Mouse (Mus musculus) brain, embryonic 14.5 days (tissue): ENCODE measurements around the gene Zp1. TPM values are rescaled to one million over a fixed set of nuclear protein-coding genes. Genes with fewer than 3 reads are reported as not detected.
A peak's percentile ranks its signal among the peaks of the same experiment; 100 is the strongest.

Experiments
- DNase-seq: peaks from one replicate; pipeline ENCODE4 v3.0.0-alpha.2; 2011; ENCODE audit warnings: low read depth
- CTCF ChIP-seq: fragments of 200-500 bp; IDR thresholded peaks from 2 replicates; pipeline ENCODE4 v1.5.1; 2012; ENCODE audit warnings: inconsistent platforms, mild to moderate bottlenecking, moderate library complexity, borderline replicate concordance; ENCODE audit not compliant: insufficient read depth, insufficient read length; ENCODE audit errors: extremely low read depth
- POLR2A ChIP-seq: fragments of 200-500 bp; IDR thresholded peaks from 2 replicates; pipeline ENCODE4 v1.6.1; 2012; ENCODE audit warnings: mild to moderate bottlenecking, inconsistent platforms, borderline replicate concordance; ENCODE audit not compliant: poor library complexity, insufficient read depth, insufficient read length, severe bottlenecking; ENCODE audit errors: extremely low read depth
- polyA plus RNA-seq: library from polyadenylated mRNA; depleted of rRNA; stranded (reverse); fragments of >200 nt; gene quantifications from 2 replicates; pipeline ENCODE4 v1.2.3, GENCODE M21; 2012; rRNA removed

Gene Zp1
- polyA plus RNA-seq, 1 experiment = 0.16 TPM

DNA sequence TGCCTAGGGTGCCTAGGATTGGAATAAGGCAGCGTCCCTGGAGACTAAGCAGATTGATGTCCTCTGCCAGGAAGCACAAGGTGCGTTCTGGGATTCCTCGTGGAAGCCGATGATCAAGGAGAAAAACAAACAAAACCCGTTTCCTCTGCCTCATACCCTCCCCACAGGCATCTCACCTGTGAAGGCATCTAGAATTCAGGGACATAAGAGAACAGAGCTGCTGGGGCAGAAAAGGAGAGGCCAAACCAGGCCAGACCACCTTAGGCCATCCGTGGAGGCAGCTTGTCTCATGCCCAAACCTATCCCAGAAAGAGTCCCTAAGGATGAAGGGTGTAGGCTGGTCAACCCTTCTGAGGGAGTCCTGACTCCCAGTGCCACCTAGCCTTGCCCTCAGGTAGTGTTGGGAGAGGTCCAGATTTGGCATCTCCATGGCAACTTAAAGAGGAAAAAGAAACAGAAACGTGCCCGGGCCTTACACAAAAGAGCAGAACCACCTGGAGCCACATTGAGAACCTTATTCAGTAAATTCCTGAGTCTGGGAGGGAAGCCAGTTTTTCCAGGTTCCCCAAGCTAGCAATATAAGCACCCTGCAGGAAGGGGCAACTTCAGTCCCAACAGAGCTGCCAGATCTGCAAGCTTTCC, 50.4 kb downstream of the Zp1 start, which contains the start of gene Tmem132a:
TSS of gene Tmem132a (minus strand) at position 55 of the 642 bp plus-strand sequence.
- TF ChIP-seq POLR2A (no peak), CTCF (no peak)
- DNase-seq = peak; percentile 57

GRCm38 (mm10) chr19:10869241-10869885, 51.1 kb downstream of the Zp1 start:
- TF ChIP-seq CTCF (no peak), POLR2A (peak; percentile 98)
- DNase-seq = peak; percentile 95

- peak; percentile 50 for DNase-seq
- no peak for TF ChIP-seq CTCF
- no peak for TF ChIP-seq POLR2A
Measured at GRCm38 (mm10) chr19:10868623-10869141, 51.8 kb downstream of the Zp1 start.

- TF ChIP-seq CTCF = no peak
- no peak for TF ChIP-seq POLR2A
- DNase-seq = peak; percentile 19
Measured at GRCm38 (mm10) chr19:10867946-10868622, 52.3 kb downstream of the Zp1 start.

DNA sequence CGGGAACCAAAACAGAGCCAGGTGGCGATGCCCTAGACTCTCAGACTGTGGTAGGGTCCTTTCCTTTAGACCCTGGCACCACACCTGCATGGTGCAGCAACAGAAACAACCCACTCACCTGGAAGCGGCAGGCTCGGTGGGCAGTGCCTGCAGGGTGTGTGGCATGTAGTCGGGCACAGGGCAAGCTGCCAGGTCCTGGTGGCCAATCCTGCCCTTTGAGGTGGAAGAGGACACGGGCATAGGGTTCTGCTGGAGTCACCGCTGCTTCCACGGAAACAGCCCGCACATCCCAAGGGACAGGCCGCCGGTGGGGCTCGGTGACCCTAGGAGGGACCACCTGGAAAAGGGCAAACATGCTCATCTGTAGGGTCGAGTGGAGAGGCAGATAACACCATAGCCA, 54.1 kb downstream of the Zp1 start:
- TF ChIP-seq CTCF = no peak
- no peak for TF ChIP-seq POLR2A
- DNase-seq = no peak

Other genes with a start within 250 kb of the Zp1 start
- 0.07 TPM in 1 of 2 replicates, not detected in the other for gene Pga5, start 242.6 kb downstream of the Zp1 start, polyA plus RNA-seq
- gene Vps37c, start 231.9 kb downstream of the Zp1 start, polyA plus RNA-seq = 28.5 and 29.0 TPM in 2 replicates
- 0.16 and 0.20 TPM in 2 replicates for gene Cd5, start 181.6 kb downstream of the Zp1 start, polyA plus RNA-seq
- not detected in 2 replicates for gene Cd6, start 90.6 kb downstream of the Zp1 start, polyA plus RNA-seq
- 0.61 and 1.0 TPM in 2 replicates for gene Slc15a3, start 80.9 kb downstream of the Zp1 start, polyA plus RNA-seq
- 292 and 301 TPM in 2 replicates for gene Tmem132a, start 50.7 kb downstream of the Zp1 start, polyA plus RNA-seq
- 41.9 and 47.1 TPM in 2 replicates for gene Tmem109, start 38.6 kb downstream of the Zp1 start, polyA plus RNA-seq
- gene Prpf19, start 25.4 kb downstream of the Zp1 start, polyA plus RNA-seq = 341 and 452 TPM in 2 replicates
- 0.30 and 0.44 TPM in 2 replicates for gene Ptgdr2, start 16.5 kb upstream of the Zp1 start, polyA plus RNA-seq
- 6.2 and 6.3 TPM in 2 replicates for gene Ccdc86, start 28.6 kb upstream of the Zp1 start, polyA plus RNA-seq
- gene Ms4a10, start 54.0 kb upstream of the Zp1 start, polyA plus RNA-seq = not detected in 2 replicates
- gene Ms4a15, start 72.6 kb upstream of the Zp1 start, polyA plus RNA-seq = not detected in 2 replicates
- not detected in 2 replicates for gene Ms4a18, start 97.4 kb upstream of the Zp1 start, polyA plus RNA-seq
- not detected in 2 replicates for gene Ms4a8a, start 160.5 kb upstream of the Zp1 start, polyA plus RNA-seq
- not detected in 2 replicates for gene 1700017D01Rik, start 210.2 kb upstream of the Zp1 start, polyA plus RNA-seq
- not detected in 2 replicates for gene 1700025F22Rik, start 244.7 kb upstream of the Zp1 start, polyA plus RNA-seq